Mouse (Mus musculus): Measurements from ENCODE around the gene Acoxl. TPM values are rescaled to one million over a fixed set of nuclear protein-coding genes. Genes with fewer than 3 reads are reported as not detected.

Gene Acoxl
- polyA plus RNA-seq, 1 experiment from 2014 or later: 0.09 TPM

DNA sequence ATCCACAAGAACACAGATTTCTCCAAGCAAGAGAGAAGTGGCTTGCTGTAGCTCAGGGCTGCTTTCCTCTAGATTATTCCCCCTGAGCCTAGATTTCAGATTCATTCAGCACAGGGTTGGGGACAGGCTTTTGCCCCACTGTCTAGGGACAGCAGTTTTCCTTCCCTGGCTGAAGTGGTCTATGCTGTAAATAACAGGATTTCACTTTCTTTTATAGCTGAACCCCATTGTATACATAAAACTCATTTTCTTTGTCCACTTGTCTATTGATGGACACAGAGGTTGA lies 182.2 kb downstream of the Acoxl start:
- Histone ChIP-seq H3K36me3 (no peaks in the 10 kb centered on the region), H3K9ac (no peak overlapping the region), H3K9me3 (no peaks in the 10 kb centered on the region), H3K27ac (no peak overlapping the region), H3K4me1 (replicated peaks) (no peaks in the 10 kb centered on the region), H3K4me2 (replicated peaks) (no peak overlapping the region), H3K27me3 (replicated peaks) (no peaks in the 10 kb centered on the region), H3K4me3 (replicated peaks) (no peak overlapping the region)
- ATAC-seq: no peak

- ATAC-seq: no peak
- no peak overlapping the region for H3K4me2 ChIP-seq (replicated peaks)
- no peaks in the 10 kb centered on the region for H3K4me1 ChIP-seq (replicated peaks)
- no peak overlapping the region for H3K27ac ChIP-seq
- WGBS: 84% methylated on average over 2 of the region's 2 CpGs
- no peak overlapping the region for H3K9ac ChIP-seq
- H3K36me3 ChIP-seq: no peaks in the 10 kb centered on the region
- no peaks in the 10 kb centered on the region for H3K9me3 ChIP-seq
- no peak overlapping the region for H3K4me3 ChIP-seq (replicated peaks)
- no peaks in the 10 kb centered on the region for H3K27me3 ChIP-seq (replicated peaks)
These were observed 185.2 kb downstream of the Acoxl start for GRCm38 (mm10) chr2:128023855-128024254.

DNA sequence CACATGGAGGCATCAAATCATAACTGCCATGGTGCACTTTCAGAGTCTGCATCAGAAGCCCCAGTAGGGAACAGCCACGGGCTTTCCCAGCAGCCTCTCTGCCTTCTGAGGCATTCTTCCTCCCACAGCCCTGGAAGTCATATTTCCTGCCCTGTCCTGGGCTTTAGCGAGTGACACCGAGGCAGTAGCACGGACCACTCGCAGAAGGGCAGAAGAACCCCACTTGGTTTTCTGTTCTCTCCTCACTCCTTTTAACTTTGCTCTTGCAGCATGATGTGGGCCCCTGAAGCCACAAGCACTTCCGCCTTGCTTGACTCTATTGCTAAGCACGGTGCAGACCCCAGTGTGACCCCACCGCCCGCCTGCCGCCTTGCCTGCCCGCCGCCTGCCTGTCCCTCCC lies 189.0 kb downstream of the Acoxl start:
- Histone ChIP-seq H3K36me3 (no peaks in the 10 kb centered on the region), H3K4me2 (replicated peaks) (no peak overlapping the region), H3K9me3 (no peaks in the 10 kb centered on the region), H3K27ac (no peak overlapping the region), H3K9ac (no peak overlapping the region), H3K4me3 (replicated peaks) (no peak overlapping the region), H3K4me1 (replicated peaks) (no peaks in the 10 kb centered on the region), H3K27me3 (replicated peaks) (no peaks in the 10 kb centered on the region)
- no peak for ATAC-seq
- 72% methylated on average over 12 of the region's 12 CpGs for WGBS

DNA sequence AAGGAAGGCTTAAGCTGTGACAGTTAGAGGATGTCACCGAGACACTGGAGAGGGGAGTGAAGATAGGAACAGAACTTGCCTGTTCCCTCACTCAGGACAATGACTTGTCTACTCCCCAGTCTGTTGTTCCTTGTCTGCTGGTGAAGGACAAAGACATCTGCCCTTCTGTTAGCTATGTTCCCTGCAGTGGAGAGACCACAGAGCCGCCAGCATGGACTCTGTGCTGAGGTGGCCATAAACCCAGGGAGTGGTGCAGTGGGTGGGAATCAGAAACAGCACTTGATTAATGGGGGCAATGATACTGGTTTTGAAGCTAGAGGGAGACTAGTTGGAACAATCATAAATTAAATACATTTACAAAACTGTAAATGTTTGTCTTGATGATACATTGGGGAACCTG lies 191.3 kb downstream of the Acoxl start:
- H3K4me2 ChIP-seq (replicated peaks): no peak overlapping the region
- 54% methylated on average over 2 of the region's 2 CpGs for WGBS

GRCm38 (mm10) chr2:128032111-128032510 lies 193.4 kb downstream of the Acoxl start:
- Histone ChIP-seq H3K4me3 (replicated peaks) (no peak overlapping the region), H3K4me1 (replicated peaks) (no peaks in the 10 kb centered on the region), H3K4me2 (replicated peaks) (no peak overlapping the region), H3K36me3 (no peaks in the 10 kb centered on the region), H3K9ac (no peak overlapping the region), H3K9me3 (no peaks in the 10 kb centered on the region), H3K27me3 (replicated peaks) (no peaks in the 10 kb centered on the region), H3K27ac (no peak overlapping the region)
- no peak for ATAC-seq
- WGBS: 28% methylated on average over 4 of the region's 4 CpGs

More for the DNA sequence above, 191.3 kb downstream of the Acoxl start:
- Histone ChIP-seq H3K36me3 (no peaks in the 10 kb centered on the region), H3K27me3 (replicated peaks) (no peaks in the 10 kb centered on the region), H3K27ac (no peak overlapping the region), H3K4me3 (replicated peaks) (no peak overlapping the region), H3K9me3 (no peaks in the 10 kb centered on the region), H3K9ac (no peak overlapping the region), H3K4me1 (replicated peaks) (no peaks in the 10 kb centered on the region)
- ATAC-seq: peak; percentile 82

DNA sequence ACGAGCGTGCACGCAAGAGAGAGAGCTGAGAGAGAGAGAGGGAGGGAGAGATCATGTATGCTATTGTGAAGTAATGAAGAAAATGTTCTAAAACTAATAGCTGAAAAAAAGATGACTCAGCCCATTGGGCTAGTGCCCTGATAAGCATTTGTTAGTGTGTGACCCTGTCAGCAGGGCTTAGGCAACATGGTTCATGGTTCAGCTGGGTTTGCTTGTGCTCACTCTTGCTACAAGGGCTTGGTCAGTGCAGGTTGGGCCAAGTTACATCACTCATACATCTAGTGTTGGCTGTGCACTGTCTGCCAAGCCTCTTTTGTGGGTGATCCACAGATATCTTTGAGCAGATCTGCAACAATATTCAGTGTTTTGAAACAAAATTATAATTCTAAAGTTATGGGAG lies 194.8 kb downstream of the Acoxl start:
- no peak overlapping the region for H3K4me3 ChIP-seq (replicated peaks)
- H3K36me3 ChIP-seq: no peaks in the 10 kb centered on the region
- no peaks in the 10 kb centered on the region for H3K27me3 ChIP-seq (replicated peaks)
- H3K9me3 ChIP-seq: no peaks in the 10 kb centered on the region
- H3K9ac ChIP-seq: no peak overlapping the region
- WGBS: 79% methylated on average over 3 of the region's 3 CpGs
- no peak overlapping the region for H3K4me2 ChIP-seq (replicated peaks)
- no peak for ATAC-seq
- no peaks in the 10 kb centered on the region for H3K4me1 ChIP-seq (replicated peaks)
- no peak overlapping the region for H3K27ac ChIP-seq

DNA sequence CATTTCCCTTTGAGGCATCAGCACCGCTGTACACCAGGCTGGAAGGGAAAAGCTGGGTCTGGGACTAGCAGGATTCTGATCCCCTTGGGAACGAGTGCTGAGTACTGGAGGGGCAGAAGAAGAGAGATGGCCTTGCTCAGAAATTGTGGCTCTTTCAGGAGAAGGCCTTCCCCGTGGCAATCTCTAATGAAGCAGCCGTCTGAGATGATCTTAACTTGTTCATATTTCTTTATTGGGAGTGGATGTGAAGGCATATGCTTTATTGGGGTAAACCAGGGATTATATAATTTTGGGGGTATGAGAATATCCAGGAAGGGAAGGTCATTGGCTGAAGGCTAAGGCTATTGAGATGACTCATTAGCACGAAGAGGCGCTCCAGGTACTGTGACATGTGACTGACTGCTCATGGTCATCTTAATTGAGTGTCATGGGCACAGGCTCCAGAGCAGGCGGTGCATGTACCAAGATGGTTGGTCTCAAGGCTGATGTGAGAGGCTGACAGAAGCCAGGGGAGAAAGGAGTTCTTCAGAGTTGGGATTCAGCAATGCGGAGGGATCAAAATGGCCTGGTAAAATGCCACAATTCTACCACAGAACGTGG lies 195.5 kb downstream of the Acoxl start:
- ATAC-seq: no peak
- H3K4me1 ChIP-seq (replicated peaks): no peaks in the 10 kb centered on the region
- H3K36me3 ChIP-seq: no peaks in the 10 kb centered on the region
- H3K27me3 ChIP-seq (replicated peaks): no peaks in the 10 kb centered on the region
- no peaks in the 10 kb centered on the region for H3K9me3 ChIP-seq
- H3K4me2 ChIP-seq (replicated peaks): no peak overlapping the region
- H3K9ac ChIP-seq: no peak overlapping the region
- no peak overlapping the region for H3K4me3 ChIP-seq (replicated peaks)
- no peak overlapping the region for H3K27ac ChIP-seq
- 90% methylated on average over 9 of the region's 9 CpGs for WGBS

DNA sequence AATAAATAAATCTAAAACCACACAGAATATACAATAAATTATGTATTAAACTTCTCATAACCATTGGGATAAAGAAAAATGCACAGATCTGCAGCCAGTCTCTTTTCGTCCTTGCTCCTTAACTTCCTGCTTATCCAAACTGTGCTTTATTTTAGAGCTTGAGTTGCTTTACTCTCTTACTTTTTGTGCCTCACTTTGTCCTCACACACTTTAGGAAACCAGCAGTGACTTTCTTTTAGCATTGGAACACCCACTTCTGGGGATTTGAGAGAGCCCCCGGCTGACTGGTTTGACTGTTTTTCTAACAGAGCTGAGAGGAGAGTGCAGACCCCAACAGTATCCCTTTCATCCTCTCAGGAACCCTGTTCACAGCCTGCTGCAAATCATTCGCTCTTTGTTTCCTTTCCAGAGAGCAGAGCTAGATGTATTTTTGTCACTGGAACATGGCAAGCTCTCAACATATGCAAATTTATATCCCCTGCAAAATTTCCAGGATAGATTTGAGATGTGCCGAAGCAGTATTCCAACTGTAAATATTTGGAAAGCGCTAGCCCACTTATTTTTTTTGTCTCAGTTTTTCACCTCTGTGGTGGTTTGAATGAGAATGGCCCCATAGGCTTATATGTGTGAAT lies 199.7 kb downstream of the Acoxl start:
- no peaks in the 10 kb centered on the region for H3K27me3 ChIP-seq (replicated peaks)
- H3K4me2 ChIP-seq (replicated peaks): no peak overlapping the region
- H3K9me3 ChIP-seq: no peaks in the 10 kb centered on the region
- H3K4me1 ChIP-seq (replicated peaks): no peaks in the 10 kb centered on the region
- H3K27ac ChIP-seq: no peak overlapping the region
- ATAC-seq: no peak
- 71% methylated on average over 5 of the region's 5 CpGs for WGBS
- H3K4me3 ChIP-seq (replicated peaks): no peak overlapping the region
- no peaks in the 10 kb centered on the region for H3K36me3 ChIP-seq
- no peak overlapping the region for H3K9ac ChIP-seq

DNA sequence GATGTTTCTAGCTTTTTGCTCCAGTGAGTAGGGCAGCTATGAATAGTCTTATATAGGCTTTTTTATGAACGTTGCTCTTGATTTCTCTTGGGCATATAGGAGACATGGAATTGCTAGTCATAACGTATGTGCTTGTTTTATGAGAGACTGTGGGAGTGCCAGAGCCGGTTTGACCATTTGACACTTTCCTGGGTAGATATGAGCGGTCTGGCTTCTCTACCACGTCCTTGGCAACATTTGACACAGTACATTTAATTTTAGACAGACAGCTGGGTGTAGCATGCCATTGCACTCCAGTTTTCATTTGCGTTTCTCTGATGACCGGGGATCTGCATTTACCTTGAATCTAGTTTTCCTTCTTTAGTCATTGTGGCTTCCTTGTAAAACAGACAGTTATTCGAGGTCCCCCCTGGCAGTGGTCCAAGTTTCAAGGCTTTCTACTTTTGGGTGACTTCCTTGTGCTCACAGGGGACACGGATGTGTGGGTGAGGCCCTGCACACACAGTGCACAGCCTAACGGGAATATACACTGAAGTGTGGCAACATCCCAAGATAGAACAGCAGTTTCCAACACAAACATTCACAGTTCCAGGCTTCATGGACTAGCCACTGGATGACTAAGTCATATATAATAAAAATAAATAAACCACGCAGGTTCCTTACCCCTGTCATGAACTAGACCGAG lies 202.5 kb downstream of the Acoxl start:
- WGBS: 57% methylated on average over 12 of the region's 12 CpGs

DNA sequence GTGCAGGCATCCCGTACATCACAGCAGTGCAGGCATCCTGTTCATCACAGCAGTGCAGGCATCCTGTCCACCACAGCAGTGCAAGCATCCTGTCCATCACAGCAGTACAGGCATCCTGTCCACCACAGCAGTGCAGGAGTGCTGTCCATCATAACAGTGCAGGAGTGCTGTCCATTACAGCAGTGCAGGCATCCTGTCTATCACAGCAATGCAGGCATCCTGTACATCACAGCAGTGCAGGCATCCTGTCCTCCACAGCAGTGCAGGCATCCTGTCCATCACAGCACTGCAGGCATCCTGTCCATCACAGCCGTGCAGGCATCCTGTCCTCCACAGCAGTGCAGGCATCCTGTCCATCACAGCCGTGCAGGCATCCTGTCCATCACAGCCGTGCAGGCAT lies 207.8 kb downstream of the Acoxl start:
- Histone ChIP-seq H3K27me3 (replicated peaks) (no peaks in the 10 kb centered on the region), H3K4me1 (replicated peaks) (no peaks in the 10 kb centered on the region), H3K27ac (no peak overlapping the region), H3K4me3 (replicated peaks) (no peak overlapping the region), H3K9me3 (no peaks in the 10 kb centered on the region), H3K9ac (no peak overlapping the region), H3K36me3 (no peaks in the 10 kb centered on the region), H3K4me2 (replicated peaks) (no peak overlapping the region)
- no peak for ATAC-seq
- 61% methylated on average over 4 of the region's 4 CpGs for WGBS

More for the DNA sequence above, 202.5 kb downstream of the Acoxl start:
- Histone ChIP-seq H3K4me3 (replicated peaks) (no peak overlapping the region), H3K4me2 (replicated peaks) (no peak overlapping the region), H3K4me1 (replicated peaks) (no peaks in the 10 kb centered on the region), H3K27me3 (replicated peaks) (no peaks in the 10 kb centered on the region), H3K9me3 (no peaks in the 10 kb centered on the region), H3K9ac (no peak overlapping the region), H3K36me3 (no peaks in the 10 kb centered on the region), H3K27ac (no peak overlapping the region)
- ATAC-seq: no peak

GRCm38 (mm10) chr2:128054905-128055304 lies 216.2 kb downstream of the Acoxl start:
- 76% methylated on average over 4 of the region's 4 CpGs for WGBS
- H3K36me3 ChIP-seq: no peaks in the 10 kb centered on the region
- ATAC-seq: no peak

GRCm38 (mm10) chr2:128057872-128058271 lies 219.2 kb downstream of the Acoxl start:
- Histone ChIP-seq H3K4me1 (replicated peaks) (no peaks in the 10 kb centered on the region), H3K9me3 (no peaks in the 10 kb centered on the region), H3K27me3 (replicated peaks) (no peaks in the 10 kb centered on the region), H3K4me2 (replicated peaks) (no peak overlapping the region), H3K4me3 (replicated peaks) (no peak overlapping the region), H3K36me3 (no peaks in the 10 kb centered on the region), H3K27ac (no peak overlapping the region), H3K9ac (no peak overlapping the region)
- no peak for ATAC-seq
- WGBS: 92% methylated on average over 5 of the region's 5 CpGs

More at GRCm38 (mm10) chr2:128054905-128055304, 216.2 kb downstream of the Acoxl start:
- no peaks in the 10 kb centered on the region for H3K4me1 ChIP-seq (replicated peaks)
- no peak overlapping the region for H3K4me3 ChIP-seq (replicated peaks)
- H3K9ac ChIP-seq: no peak overlapping the region
- no peaks in the 10 kb centered on the region for H3K27me3 ChIP-seq (replicated peaks)
- no peaks in the 10 kb centered on the region for H3K9me3 ChIP-seq
- no peak overlapping the region for H3K4me2 ChIP-seq (replicated peaks)
- no peak overlapping the region for H3K27ac ChIP-seq

DNA sequence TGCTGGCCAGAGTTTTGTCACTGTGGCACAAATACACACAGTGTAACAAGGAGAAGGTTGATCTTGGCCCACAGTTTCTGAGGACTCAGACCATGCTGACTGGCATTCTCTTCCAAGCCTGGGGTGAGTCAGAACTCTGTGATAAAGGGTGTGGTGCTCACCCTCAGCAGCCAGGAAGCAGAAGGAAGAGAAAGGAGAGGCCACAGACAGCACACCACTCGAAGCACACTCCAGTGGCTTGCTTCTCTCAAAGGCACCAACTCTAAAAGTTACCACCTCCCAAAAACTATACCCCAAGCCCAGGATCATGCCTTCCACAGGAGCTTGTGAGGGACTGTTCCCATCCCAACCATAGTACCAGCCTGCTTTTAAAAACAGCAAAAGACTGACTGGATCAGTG lies 220.0 kb downstream of the Acoxl start:
- H3K27ac ChIP-seq: no peak overlapping the region
- no peak overlapping the region for H3K4me3 ChIP-seq (replicated peaks)
- 63% methylated on average over 1 of the region's 1 CpGs for WGBS
- no peaks in the 10 kb centered on the region for H3K4me1 ChIP-seq (replicated peaks)
- no peaks in the 10 kb centered on the region for H3K36me3 ChIP-seq
- no peak for ATAC-seq
- no peaks in the 10 kb centered on the region for H3K9me3 ChIP-seq
- H3K27me3 ChIP-seq (replicated peaks): no peaks in the 10 kb centered on the region
- no peak overlapping the region for H3K4me2 ChIP-seq (replicated peaks)
- no peak overlapping the region for H3K9ac ChIP-seq

Data from intestine, embryonic 15.5 days (tissue).